Mouse (Mus musculus): ENCODE measurements around the gene Psmc3ip.
"Not testable (repeated sequence)": the region's sequence is repeated elsewhere in the genome, so short reads cannot be mapped to it uniquely, and the experiment has no call there.

Gene Psmc3ip

DNA sequence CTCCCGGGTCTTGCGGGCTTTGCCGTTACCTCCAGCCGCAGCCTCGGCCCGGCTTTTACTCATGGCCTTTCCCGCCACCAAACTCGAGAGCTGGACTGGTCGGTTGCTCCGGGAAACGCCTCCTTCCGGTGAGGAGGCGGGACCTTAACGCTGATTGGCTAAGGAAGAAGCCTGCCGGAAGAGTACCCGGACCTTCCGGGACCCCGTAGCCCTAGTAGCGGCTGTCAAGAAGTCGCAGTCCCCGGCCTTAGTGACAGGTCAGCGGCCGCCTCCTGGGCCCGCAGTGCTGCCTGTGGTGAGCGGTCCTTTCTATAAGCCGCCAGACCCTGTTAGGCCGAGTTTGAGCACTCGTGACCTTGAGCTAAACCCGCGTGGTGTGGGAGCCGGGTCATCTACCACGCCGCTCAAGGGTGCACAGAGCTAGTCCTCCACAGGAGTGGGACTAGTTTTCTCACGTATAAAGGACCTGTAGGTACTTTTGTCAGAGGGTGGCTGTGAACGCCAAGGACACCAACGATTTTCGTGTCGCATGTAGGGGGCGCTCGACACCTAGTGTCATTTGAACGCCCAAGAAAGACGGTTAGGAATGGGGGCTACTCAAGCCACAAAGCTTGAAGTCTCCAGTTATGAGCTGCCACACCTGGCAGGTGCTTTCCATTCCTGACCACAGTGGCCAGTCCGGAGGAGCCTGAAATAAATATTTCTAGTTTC, at the start of gene Psmc3ip:
Psmc3ip (minus strand) TSS at position 123 of the 711 bp plus-strand sequence.
- peak; percentile 95 for DNase-seq

DNA sequence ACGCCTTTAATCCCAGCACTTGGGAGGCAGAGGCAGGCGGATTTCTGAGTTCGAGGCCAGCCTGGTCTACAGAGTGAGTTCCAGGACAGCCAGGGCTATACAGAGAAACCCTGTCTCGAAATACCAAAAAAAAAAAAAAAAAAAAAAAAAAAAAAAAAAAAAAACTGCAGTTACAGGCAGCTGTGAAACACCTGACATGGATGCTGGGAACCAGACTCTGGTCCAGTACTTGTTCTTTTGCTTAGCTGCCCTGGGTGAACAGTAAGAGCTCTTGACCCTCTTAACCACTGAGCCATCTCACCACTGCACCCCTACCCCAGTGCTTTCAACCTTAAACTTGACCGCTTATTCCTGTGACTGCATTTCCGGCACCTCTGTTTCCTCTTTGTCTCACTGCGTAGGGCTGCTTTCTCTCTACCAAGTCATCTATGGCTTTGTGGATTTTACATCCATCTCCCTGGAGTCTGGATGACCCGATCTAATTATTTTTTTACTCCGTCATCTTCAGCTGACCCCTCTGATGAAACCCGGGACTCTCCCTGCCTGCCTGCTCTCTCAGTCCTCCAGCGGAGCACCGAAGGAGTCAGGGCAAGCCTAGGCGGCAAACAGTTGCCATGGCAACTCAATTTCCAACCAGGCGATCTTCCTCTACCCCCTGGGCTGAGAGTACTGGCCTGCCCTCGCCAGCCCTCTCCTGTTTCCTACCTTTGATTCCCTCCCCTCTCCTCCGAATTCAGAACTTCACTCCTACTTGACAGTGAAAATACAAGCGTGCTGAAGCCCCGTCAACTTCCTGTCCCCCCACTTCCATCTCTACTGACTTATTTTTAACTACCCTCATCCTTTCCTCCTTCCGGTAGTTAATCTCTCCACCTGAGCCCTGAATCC, 48.3 kb upstream of the Psmc3ip start:
- DNase-seq, result no peak

DNA sequence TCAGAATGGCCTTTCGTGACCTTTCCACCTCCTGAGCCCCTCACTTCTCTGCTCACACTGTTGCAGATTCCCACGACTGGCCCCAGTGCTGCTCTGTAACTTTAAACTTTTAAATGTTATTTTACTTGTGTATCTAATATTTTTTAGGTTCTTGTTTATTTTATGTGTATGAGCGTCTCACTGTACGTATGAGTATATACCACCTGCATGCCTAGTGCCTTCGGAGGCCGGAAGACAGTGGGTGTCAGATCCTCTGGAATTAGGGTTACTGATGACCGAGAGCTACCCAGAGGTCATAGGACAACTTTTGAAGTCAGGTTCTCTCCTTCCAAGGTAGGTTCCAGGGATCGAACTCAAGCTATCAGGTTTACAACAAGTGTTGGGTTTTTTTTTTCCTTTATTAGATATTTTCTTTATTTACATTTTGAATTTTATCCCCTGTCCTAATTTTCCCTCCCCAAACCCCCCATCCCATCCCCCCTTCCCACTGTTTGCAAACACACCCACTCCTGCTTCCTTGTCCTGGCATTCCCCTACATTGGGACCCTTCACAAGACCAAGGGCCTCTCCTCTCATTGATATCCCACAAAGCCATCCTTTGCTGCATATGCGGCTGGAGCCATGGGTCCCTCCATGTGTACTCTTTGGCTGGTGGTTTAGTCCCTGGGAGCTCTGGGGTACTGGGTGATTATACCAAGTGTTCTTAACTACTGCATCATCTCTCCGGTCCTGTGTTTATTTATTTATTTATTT, 47.2 kb upstream of the Psmc3ip start:
- DNase-seq, result no peak

DNA sequence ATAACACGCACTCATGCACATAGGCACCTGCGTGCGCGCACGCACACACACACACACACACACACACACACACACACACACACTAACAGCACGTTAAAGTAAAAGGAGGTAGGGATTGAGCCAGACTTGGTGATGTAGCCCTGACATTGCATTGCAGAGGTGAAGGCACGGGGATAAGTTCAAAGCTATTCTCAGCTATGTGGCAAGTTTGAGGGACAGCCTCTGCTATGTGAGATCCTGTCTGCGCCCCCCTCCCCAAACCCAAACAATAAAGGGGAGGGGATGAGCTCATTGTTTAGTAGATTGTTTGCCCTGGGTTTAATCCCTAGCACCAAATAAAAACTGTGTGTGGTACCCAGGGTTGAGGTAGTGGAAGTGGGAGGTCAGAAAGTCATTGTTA, 45.9 kb upstream of the Psmc3ip start:
- DNase-seq, result no peak

DNA sequence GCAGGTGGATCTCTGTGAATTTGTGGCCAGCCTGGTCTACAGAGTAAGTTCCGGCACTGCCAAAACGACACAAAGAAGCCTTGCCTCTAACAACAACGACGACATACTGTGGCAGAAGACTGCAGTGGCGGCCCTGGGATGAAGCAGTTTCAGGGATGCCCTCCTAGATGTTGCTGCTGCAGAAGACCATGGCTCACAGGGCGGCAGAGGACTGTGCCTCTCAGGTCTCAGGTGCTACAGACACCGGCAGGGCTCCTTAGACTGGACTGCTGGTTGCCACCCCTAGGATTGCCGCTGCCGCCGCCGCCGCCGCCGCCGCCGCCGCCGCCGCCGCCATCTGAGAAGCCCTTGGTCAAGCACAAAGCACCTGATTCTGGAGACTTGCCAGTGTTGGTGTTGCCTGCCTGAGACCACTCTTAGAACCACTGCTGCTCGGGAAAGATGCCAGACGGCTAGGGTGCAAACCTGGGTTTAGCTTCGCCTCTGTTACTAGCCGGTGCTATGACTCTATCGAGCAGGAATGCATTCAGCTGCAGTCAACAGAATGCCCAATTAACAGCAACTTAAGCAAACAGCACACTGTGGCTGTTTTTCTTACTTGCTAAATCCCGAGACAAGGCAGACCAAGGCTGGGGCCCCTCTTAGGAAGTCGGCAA, 45.1 kb upstream of the Psmc3ip start:
- DNase-seq, result peak; percentile 49

DNA sequence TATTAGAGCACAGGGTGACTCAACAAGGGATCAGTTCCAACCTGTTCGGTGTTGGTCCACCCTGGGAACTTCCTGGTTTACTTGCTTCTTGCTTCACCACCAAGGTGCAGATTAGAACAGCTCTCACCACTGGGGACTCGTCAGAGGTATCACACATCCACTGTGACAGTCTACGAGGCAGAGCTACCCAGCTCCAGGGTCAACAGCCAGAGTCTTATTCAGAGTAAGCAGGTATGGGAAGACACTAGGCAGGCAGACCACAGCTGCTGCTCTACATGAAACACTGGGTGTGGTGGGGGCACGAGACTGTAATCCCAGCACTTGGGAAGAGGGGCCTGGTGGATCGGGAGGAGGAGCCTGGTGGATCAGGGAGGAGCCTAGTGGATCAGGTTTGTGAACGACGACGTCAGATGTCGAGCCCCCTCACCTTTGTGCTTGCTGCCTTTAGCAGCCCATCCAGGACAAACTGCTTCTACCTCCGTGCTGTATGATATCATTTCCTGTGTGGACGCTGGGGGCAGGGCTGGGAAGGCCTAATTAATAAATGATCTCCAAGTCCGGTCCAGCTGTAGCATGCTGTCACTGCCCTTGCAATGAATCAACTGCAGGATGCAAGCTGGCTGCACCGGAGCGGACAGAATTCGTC, 43.4 kb upstream of the Psmc3ip start:
- no peak for DNase-seq

DNA sequence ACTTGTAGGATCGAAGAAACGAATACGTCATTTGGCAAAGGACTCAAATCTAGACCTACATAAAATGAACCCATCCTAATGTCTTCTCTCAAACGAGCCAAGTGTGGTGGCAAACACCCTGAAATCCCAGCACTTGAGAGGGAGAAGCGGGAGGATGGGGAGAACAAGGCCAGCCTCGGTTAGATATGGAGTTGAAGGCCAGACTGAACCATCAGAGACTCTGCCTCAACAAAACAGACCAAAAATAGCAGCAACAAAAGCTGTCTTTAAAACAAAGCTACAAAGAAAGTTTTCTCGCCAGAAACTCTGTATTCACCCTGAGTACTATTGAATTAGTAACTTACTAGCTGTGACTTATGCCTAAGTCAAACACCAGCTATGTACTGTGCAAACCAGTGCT, 41.8 kb upstream of the Psmc3ip start:
- no peak for DNase-seq

DNA sequence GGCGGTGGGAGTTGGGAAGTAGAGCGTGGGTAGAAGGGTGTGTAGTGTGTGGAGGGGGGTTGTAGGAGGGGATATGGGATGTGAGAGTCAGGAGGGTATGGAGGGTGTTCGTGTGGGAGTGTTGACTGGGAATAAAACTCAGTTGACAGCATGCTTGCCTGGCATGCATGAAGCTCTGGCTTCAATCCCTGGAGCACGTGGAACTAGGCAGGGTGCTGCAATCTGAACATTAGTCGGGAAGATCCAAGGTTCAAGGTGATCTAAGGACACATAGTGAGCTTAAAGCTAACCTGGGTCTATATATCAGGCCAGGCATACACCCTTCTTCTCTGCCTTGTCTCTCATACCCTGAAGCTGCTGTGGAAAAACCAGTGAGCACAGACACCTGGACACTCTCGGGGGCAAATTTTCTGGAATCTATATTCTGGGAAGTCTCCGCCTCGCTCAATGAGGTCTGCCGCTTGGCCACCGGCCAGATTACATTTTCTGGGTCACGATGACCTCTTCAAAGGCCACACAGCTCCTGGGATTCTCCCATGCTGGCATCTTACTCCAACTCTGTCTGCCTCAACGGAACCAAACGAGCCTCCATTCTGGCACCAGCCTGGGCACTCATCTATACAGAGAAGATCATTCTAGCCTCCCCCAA, 39.1 kb upstream of the Psmc3ip start:
- no peak for DNase-seq

DNA sequence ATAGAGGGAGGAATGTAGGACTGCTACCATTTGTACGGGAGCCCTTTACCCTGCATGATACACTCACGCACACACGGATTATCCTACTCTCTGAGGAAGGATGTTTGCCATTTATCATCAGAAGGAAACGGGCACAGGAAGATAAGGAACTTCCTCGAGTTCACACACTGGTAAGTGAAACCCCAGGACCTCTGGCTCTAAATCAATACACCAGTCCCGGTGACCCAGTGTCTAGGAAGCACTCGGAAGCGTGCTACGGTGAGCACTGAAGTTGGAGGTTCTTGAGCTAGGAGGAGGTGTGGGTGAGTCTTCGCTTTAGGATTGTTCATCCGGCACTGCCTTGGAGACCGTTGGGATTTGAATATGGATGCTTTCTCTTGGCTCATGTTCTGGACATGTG, 37.8 kb upstream of the Psmc3ip start:
- no peak for DNase-seq

DNA sequence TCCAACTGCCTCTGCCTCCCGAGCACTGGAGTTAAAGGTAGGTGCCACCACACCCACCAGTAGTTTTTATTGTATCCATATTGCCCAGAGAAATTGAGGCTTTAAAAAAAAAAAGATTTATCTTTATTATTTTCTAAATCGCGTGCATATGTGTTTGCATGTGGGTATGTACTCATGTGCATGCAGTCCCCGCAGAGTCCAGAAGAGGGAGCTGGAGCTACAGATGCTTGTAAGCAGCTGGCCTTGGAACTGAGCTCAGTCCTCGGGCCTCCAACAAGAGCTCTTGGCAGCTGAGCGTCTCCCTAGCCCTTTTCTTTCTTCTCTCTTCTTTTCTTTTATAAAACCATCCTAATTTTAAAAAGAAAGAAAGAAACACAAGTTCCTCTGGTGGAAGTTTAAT, 36.5 kb upstream of the Psmc3ip start:
- no peak for DNase-seq

DNA sequence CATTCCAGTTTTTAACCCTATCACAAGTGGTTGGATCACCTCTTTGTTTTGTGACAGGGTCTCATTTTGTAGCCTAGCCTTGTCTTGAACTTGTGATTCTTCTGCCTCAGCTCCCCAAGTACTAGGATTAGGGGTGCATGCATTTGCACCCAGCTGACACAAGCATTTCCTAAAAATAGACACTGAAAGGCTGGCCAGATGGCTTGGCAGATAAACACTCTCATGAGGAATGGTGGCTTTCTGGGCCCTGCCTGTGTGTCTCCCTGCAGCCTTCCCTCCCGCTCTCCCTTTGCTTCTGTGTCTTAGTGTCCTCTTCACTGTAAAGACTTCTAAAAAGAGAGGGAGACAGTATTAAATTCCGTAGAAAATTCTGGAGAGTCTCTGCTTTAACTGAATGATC, 36.0 kb upstream of the Psmc3ip start:
- no peak for DNase-seq

DNA sequence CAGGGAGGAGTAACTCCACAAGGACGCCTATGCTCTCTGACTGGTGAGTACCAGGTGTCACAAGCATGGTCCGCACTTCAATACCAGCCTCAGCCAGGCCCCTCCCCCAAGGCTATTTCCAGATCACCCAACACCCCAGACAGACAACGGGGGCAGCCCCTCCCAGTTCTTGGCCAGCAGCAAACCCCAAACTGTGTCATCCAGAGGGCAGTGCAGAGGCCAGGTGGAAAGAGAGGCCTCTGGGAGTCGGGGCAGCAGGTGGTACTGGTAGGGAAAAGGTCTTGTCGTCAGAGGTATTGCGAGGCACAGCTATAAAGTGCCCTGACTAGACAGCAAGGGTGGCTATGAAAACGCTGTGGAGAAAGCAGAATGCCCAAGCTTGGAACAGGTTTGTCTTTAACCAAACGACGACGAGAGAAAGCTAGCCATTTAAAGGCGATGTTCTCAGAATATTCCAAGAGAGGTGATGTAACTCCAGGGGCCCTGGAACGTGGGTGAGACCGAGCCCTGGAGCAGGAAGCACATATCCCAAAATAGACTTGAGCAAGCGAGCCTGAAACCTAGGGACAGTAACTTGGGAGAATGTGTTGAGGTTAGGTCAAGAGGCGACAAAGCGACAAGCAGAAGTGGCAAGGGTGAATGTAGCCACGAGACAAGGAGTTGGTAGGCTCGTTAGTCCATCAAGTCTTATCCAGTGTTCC, 35.0 kb upstream of the Psmc3ip start:
- no peak for DNase-seq

DNA sequence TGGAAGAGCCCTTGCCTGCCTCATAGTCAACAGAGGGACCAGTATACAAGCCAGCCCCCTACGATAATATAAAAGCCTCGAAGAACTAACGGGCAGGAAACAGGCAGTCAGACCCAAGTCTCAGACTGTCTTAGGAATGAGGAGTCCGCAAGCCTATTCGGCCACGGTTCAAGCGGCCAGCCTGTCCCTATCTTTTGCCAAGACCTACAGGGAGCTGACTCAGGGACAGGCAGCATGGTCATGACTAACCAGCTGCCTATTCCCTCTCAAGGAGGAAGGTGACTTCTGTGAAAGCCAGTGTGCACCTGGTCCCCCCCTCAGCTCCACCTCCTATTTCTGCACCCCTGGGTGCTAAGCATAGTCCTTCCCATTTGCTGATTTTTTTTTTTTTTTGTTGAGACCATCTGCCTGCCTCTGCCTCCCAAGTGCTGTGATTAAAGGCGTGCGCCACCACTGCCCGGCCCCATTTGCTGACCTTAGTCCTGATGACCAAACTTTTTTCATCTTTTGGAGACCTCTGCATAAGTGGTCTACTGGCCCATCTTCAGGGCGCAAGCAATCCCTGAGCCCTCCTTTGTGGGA, 33.9 kb upstream of the Psmc3ip start:
- DNase-seq, result no peak

DNA sequence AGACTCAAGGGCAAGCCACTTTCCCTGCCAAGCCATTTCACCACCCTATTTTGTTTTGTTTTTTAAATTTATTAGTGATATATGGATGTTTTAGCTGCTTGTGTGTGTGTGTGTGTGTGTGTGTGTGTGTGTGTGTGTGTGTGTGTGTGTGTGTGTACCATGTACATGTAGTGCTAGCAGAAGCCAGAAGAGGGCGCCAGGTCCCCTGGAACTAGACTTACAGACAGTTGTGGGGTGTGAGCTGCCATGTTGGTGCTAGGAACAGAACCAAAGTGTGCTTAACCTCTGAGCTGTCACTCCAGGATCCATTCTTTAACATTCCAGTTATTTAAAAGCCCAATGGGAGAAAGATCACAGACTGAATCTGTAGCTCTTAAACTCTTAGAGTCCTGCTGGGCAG, 31.8 kb upstream of the Psmc3ip start:
- DNase-seq, result no peak

DNA sequence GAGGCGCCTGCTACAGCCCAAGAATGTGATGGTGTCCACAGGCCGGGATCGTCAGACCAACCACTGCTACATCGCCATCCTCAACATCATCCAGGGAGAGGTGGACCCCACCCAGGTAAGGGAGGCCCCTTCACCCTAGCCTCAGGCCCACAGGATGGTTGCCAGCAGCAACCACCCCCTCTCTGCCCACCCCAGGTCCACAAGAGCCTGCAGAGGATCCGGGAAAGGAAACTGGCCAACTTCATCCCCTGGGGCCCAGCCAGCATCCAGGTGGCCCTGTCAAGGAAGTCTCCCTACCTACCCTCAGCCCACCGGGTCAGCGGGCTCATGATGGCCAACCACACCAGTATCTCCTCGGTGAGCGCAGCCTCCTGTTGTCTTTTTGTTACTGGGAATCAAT, 29.8 kb upstream of the Psmc3ip start:
- DNase-seq, result not testable (repeated sequence)

DNA sequence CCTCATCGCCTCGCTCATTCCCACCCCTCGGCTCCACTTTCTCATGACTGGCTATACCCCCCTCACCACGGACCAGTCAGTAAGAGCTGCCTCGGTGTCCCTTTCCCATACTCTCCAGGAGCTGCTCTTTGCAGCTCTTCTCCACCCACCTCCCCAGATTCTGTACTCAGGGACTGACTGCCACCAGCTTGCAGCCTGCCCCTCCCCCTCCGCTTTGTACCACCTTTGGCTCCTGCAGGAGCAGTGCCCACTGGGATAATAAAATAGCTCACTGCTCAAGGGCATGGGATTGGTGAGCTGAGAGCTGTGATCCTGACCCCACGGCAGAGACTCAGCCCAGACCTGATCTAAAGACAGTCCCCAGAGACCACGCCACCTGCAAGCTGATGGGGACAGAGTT, 29.3 kb upstream of the Psmc3ip start:
- DNase-seq, result not testable (repeated sequence)

DNA sequence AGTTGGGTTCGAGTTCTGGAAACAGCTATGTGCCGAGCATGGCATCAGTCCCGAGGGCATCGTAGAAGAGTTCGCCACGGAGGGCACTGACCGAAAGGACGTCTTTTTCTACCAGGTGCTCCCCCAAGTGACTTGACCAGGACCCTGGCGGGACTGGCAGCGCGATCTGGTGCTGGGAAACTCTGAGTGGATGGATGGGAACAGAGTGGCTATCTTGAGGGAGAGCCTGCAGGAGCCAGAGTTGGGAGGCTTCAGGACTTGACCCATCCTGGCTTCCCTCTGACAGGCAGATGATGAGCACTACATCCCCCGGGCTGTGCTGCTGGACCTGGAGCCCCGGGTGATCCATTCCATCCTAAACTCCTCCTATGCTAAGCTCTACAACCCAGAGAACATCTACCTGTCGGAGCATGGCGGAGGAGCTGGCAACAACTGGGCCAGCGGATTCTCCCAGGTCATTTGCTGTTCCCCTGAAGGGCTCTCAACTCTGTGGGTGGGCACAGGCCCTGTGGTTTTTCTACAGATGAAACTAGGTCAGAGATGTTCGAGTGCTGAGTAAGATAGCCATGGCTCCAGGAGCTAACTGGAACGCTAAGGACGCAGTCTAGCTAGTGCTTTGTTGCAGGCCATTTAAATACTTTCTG, 25.4 kb upstream of the Psmc3ip start:
- DNase-seq, result no peak

DNA sequence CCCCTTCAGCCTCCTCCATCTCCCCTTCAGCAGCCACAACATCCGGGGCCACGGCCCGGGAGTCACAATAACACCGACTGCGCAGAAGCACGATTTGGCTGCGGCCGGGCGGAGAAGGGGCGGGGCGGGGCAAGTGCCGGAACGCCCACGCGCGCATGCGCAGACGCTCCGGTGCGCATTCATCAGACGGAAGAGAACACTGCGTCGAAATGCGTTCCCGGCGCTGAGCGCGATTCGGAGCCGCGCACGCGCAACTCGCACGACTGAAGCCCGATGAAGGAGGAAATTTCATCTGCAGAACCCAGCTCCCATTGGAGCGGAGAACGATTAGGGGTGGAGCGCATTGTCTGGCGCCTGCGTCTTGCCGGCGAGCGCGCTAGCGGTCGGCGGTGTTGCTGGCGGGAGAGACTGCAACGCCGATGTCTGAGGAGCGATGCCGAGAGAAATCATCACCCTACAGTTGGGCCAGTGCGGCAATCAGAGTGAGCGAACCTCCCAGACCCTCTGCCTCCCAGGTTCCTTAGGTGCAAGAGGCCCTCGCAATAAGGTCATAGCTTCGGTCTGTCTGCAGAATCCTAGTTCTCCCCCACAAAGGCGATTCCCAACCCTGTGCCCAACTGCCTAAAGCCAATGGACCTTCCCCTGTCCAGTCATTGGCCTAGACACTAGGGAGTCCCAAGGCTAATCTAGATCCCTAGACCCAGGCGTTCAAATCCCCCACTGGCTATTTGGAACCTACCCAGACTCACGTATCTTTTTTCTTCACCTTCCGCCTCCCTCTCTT, 24.7 kb upstream of the Psmc3ip start, which contains the start of the genes Retreg3 and Tubg1:
Retreg3 (minus strand) TSS at position 133 of the 784 bp plus-strand sequence.
Tubg1 (plus strand) TSS at position 178 of the 784 bp plus-strand sequence.
- DNase-seq, result peak; percentile 99

DNA sequence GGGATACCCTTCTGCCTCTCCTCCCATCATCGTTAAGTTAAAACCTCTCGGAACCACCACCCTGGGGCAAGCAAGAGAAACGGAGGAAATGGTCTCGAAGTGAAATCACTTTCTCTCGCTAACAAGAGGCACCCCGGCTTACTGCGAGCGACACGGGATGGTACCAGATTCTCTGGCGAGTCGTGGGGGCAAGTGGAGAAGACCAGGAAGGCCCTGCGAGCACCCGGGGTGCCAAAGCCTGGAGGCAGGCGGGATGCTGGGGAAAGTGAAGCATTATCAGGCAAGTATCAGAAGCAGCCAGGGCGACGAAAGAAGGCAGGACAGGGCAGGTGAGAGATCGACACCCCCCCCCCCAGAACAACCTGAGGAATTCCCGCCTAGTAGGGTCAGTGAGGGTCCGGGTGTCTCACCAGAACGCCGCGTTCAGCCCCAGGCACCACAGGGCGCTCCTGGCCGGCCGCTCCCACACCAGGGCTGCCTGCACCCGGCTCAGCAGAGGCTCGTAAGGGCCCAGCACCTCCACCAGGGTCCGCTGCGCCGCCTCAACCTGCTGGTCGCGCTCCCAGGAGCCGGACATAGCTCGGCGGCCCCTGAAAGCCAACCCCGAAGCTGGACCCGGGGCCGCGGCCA, 24.0 kb upstream of the Psmc3ip start:
- no peak for DNase-seq

Data from lung, postnatal 14 days (tissue).